Mouse (Mus musculus): ENCODE measurements around the gene Bco1.
A peak's percentile ranks its signal among the peaks of the same experiment; 100 is the strongest.

The Bco1 gene

GRCm38 (mm10) chr8:117095647-117096046 lies at the start of gene Bco1:
Bco1 (plus strand) TSS chr8:117095854.
- peak; percentile 85 for DNase-seq

DNA sequence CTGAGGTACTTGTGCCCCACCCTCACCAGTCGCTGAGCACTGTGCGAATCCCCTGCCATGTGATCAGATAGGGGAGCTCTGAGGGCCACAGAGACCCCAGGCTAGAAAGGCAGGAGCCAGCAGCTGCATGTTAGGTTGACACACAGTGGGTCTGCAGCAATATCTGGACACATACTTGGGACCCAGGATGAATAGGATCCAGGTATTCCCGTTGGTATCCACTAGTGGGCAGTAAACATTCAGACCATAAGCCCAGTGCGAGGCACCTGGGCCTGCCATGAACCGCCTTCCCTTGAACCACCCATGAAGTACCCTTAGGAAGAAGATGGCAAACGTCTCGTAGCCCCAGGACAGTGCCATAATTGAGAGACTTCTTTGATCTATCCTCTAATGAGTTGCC lies 46.2 kb upstream of the Bco1 start:
- DNase-seq = no peak

GRCm38 (mm10) chr8:117050763-117051162 lies 44.9 kb upstream of the Bco1 start:
- DNase-seq = no peak

GRCm38 (mm10) chr8:117051316-117051715 lies 44.3 kb upstream of the Bco1 start:
- no peak for DNase-seq

DNA sequence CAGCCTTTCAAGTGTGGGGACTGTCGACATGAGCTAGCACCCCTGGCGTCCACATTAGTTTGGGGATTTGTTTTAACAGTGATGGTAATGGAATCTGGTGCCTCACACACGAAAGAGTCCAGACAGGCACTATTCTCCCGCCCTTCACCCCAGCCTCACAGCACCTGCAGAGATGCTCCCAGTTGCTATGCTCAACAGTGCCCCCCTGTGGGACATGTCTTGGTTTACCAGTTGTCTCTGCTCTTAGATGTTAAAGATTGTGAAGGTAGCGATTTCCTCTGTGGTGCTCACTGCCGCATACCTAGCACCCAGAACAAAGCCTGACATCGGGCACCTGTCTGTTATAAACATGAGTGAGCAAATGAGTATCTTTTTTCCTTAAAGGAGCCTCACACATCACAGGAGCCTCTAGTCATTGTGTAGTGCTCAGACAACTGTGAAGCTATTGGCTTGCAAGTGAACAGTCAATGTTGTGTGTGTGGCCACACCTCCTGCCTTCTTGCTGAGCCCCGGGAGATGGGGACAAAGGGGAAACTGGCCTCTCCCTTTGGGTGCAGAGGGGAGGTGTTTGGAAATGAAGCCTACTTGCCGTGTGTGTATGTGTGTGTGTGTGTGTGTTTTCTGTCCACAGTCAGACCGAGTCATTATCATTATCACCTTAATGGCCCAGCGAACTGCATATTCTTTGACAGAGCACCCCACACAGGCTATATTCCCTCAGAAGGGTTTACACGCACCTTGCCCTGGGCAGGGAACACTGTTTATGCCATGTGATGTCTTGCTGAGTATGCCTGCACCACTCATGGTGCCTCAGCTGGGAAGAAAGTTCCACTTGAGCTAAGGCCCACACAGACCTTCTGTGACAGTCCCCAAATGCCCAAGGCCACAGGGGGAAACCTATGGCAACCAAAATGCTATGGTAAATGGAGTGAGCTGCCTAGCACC lies 42.2 kb upstream of the Bco1 start:
- DNase-seq = peak; percentile 21

GRCm38 (mm10) chr8:117054146-117054545 lies 41.5 kb upstream of the Bco1 start:
- no peak for DNase-seq

DNA sequence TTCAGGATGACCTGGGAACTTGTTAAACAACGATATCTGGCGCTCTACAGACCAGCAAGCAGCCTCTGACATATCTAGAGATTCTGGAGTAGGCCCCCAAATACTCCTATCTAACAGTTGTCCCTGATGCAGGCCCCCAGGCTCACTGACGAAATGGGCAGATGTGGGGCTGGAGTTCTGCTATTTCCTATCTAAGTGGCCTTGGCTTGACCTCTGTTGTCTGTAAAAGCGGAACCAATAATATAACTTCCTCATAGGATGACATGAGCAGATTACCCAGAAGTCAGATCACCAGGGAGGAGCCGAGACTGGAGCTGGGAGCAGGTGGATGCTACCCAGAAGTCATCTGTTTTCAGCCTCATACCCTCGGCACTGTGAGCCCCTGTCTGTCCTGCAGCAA lies 40.6 kb upstream of the Bco1 start:
- no peak for DNase-seq

- DNase-seq = no peak
Observed at GRCm38 (mm10) chr8:117059021-117059420, 36.6 kb upstream of the Bco1 start.

DNA sequence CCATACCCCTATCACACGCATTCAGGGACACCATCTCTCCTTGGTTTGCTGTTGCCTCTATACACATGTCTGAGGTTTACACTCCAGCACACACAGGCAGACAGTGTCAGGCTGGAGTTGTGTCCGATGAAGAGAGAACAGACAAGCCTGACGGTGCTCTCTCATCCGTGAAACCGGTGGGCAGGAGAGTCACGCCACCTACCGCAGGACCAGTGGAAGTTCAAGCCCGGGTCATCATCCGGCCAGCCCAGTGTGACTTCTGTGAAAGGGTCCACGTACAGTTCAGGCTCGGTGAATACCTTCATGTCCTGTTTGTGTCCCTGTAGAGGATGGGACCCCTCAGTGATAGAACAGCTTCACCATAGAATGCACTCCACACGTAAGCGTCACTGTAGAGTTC lies 35.3 kb upstream of the Bco1 start:
- peak; percentile 19 for DNase-seq

GRCm38 (mm10) chr8:117061180-117061880 lies 34.3 kb upstream of the Bco1 start:
- no peak for DNase-seq

DNA sequence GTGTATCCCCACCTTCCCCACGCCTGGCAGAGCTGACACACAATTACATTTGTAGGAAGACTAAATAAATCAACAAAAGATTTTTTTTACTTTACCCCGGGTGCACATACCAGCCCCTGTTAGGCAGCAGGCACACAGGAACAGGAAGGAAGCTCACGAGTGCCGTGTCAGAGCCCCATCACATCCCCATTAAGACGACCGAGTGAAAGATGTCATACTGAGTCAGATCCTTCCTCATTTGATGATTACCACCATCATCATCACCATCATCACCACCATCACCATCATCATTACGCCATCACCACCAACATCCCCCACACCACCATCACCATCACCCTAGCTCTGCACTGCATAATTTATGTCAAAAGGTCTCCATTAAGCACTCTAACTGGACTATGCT lies 28.7 kb upstream of the Bco1 start:
- DNase-seq = no peak

GRCm38 (mm10) chr8:117067396-117067795 lies 28.3 kb upstream of the Bco1 start:
- no peak for DNase-seq

- DNase-seq = no peak
Observed at GRCm38 (mm10) chr8:117068294-117068693, 27.4 kb upstream of the Bco1 start.

DNA sequence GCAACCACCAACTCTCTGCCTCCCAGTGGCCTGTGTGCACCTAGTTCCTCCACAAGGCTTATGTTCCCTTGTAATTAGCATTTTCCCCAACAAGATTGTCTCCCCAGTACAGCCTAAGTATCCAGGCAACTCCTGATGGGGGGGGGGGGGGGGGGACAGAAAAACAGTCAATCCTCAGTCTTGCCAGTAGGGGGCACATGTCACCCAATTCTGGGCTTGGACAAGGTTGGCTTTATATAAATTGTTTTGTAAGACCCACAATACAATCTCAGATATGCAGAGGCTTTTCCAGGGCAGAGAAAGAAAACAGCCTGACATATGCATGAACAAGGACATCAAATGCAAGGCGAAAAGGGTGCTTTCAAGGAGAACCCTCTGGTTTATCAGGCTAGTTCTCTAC lies 25.9 kb upstream of the Bco1 start:
- peak; percentile 7 for DNase-seq

DNA sequence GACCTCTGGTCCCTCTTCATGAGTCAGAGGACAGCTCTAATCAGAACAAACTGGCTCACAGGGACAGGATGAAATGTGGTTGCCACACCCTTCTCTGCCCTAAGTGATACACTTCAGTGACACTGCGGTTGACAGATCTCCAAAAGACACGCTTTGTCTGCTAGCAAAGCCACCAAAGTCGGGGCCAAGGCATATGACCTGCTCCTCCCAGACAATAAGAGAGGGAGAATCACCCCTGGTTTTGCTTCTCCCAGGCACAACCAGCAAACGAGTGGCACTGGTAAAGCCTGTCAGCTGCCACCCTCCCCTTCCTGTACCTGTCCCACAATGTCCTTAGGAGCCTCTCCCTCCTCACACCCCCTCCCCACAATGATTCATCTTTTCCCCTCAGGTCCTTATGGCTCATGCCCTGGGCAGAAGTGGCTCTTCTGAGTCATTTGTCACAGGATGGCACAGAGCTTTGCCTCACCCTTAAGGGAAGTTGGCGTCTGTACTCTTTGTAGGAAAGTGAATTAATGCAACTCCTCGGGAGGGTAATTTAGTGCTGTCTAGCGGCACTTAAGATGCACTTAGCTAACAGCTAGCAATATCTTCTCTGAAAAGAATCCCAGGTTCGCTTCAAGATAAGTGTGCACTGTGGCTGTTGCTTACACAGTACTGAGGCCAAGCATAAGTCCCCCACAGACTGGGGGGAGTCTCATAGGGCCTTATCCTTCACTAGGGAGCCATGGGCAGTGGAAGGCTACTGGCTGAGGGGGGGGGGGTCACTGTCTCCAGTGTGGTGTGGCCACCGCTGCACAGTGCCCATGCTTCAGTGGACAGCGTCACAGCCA lies 21.1 kb upstream of the Bco1 start:
- no peak for DNase-seq

GRCm38 (mm10) chr8:117078367-117078926 lies 17.2 kb upstream of the Bco1 start:
- DNase-seq = no peak

DNA sequence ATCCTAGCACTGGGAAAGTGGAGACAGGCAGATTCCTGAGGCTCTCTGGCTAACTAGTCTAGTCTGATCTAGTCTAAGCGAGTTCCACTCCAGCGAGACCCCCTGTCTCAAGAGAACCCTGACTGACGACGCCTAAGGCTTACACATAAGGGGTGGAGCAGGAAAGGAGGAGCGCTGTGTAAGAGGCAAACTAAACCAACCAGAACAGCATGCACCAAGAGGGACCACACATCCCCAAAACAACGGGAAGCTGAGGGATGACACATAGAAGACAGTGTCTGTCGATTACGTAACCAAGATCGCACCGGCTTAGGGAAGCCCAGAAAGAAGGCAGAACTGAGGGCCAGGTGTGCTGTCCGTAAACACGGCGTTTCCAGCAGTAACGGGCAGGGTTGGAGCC lies 16.0 kb upstream of the Bco1 start:
- DNase-seq = no peak

DNA sequence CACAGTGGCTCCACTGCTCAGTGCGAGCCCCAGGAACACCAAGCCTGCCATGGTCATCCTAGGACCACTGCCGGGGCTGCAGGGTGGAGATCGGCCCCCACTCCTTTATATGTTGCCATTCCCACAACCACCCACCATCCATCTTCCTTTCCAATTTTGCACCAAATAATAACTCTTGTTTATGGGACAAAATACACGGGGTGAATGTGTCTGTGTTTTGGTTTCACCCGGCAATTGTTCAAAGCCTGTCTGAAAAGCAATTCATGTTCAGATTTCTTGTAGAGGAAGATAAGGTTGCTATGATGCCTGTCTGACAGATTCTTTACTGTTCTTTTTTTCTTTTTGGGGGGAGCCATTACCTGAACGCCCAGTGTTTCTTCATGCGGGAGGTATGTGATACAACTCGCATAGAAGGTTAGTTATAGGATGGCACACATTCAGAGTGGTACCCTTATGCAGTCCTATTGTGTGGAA lies 13.2 kb upstream of the Bco1 start, which contains the start of gene Pkd1l2:
Pkd1l2 (minus strand) TSS at position 51 of the 474 bp plus-strand sequence.
- no peak for DNase-seq

GRCm38 (mm10) chr8:117082947-117083559 lies 12.6 kb upstream of the Bco1 start:
- no peak for DNase-seq

- peak; percentile 18 for DNase-seq
Observed at GRCm38 (mm10) chr8:117085521-117085920, 10.1 kb upstream of the Bco1 start.

DNA sequence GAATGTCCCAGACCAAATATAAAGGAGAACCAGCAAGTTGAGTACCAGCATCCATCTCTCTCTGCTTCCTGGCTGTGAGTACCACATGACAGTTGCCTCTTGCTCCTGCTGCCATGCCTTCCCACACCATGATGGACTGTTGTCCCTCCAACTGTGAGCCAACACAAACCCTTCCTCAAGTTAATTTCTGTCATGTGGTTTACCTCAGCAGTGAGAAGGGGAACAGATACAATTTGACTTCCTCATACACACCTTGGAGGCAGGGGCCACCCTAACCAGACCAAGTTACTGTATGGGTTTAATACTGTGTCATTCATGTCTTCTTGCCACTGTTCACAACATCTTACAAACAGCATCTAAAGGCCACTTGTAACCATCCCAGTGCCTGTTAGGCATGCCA lies 8.6 kb upstream of the Bco1 start:
- DNase-seq = no peak

GRCm38 (mm10) chr8:117089802-117090201 lies 5.9 kb upstream of the Bco1 start:
- DNase-seq = no peak

Data from kidney, adult 9 months (tissue).